Mouse (Mus musculus) heart, postnatal 0 days (tissue): ENCODE measurements around the gene Nr1h2. TPM values are rescaled to one million over a fixed set of nuclear protein-coding genes. Genes with fewer than 3 reads are reported as not detected.

Experiments
- ATAC-seq: fragments of 200-750 bp; cut with Nextera tagmentation; 2 replicates; pipeline ENCODE4 v1.8.0; 2017; ENCODE audit warnings: low read depth, moderate number of reproducible peaks, moderate library complexity; ENCODE audit not compliant: insufficient read depth
- DNase-seq: peaks from one replicate; pipeline ENCODE4 v3.0.0-alpha.2; 2016; ENCODE audit warnings: low spot score
- H3K27ac ChIP-seq: fragments of 300-500 bp; sonication (generic); 2 replicates; pipeline ENCODE4 v1.5.1; 2014; ENCODE audit warnings: low read depth, mild to moderate bottlenecking
- H3K27me3 ChIP-seq: fragments of 300-500 bp; sonication (generic); 2 replicates; pipeline ENCODE4 v1.6.1; 2014; ENCODE audit warnings: low read length, mixed read lengths; ENCODE audit not compliant: control insufficient read depth, insufficient read depth
- H3K36me3 ChIP-seq: fragments of 300-500 bp; sonication (generic); replicated peaks from 2 replicates; pipeline ENCODE4 v1.6.1; 2014; ENCODE audit warnings: low read length, mixed read lengths; ENCODE audit not compliant: control insufficient read depth, insufficient read depth
- H3K4me1 ChIP-seq: fragments of 300-500 bp; sonication (generic); 2 replicates; pipeline ENCODE4 v1.6.1; 2014; ENCODE audit warnings: antibody characterized with exemption; ENCODE audit not compliant: control insufficient read depth, insufficient read depth
- H3K4me2 ChIP-seq: fragments of 300-500 bp; sonication (generic); 2 replicates; pipeline ENCODE4 v1.6.1; 2014; ENCODE audit warnings: low read depth, mild to moderate bottlenecking, low read length, moderate library complexity
- H3K4me3 ChIP-seq: fragments of 300-500 bp; sonication (generic); 2 replicates; pipeline ENCODE4 v1.5.1; 2014; ENCODE audit warnings: low read depth, low read length
- H3K9ac ChIP-seq: fragments of 300-500 bp; sonication (generic); replicated peaks from 2 replicates; pipeline ENCODE4 v1.6.1; 2014; ENCODE audit warnings: low read depth, low read length, mixed read lengths
- H3K9me3 ChIP-seq: fragments of 300-500 bp; sonication (generic); replicated peaks from 2 replicates; pipeline ENCODE4 v1.6.1; 2016; ENCODE audit warnings: low read length; ENCODE audit not compliant: control insufficient read depth
- CTCF ChIP-seq: IDR thresholded peaks from 2 replicates; pipeline ENCODE4 v1.5.1; 2016; ENCODE audit warnings: antibody characterized with exemption, control low read depth, low read depth
- EP300 ChIP-seq: IDR thresholded peaks from 2 replicates; pipeline ENCODE4 v1.6.1; 2016; ENCODE audit warnings: antibody characterized with exemption, low read depth
- WGBS: fragments of 180-500 bp; shearing (Covaris S2); extraction: QIAGEN DNeasy Blood & Tissue Kit; methylation state at CpG from one replicate; pipeline ENCODE4 v1.1.7; 2014; 5-methylcytosine and 5-hydroxymethylcytosine counted together
- polyA plus RNA-seq: library from polyadenylated mRNA; unstranded; fragments of >200 nt; fragmentation: Nextera tagmentation; extraction: Ambion mirVana; gene quantifications from 2 replicates; pipeline ENCODE4 v1.2.1, GENCODE M21; 2015
- total RNA-seq: library from RNA; depleted of rRNA; stranded (reverse); fragments of >200 nt; gene quantifications from 2 replicates; pipeline ENCODE4 v1.2.3, GENCODE M21; 2014; ENCODE audit warnings: low replicate concordance

The Nr1h2 gene
- total and polyA plus RNA-seq, 2 experiments from 2014 or later, result 50.1 to 60.9 TPM

DNA sequence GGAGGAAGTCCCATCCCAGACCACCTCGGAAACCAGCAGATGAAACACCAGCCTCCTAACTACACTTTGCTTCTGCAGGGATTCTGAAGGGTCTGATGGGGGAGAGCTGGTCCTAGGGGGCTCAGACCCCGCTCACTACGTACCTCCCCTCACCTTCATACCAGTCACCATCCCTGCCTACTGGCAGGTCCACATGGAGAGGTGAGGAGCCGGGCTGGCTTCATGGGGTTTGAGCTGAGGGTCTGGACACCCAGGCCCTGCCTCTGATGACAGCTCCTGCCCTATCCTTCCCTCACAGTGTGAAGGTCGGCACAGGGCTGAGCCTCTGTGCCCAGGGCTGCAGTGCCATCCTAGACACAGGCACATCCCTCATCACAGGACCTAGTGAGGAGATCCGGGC lies 31.2 kb upstream of the Nr1h2 start:
- no peak for TF ChIP-seq CTCF
- no peak for TF ChIP-seq EP300
- no peak overlapping the region for H3K27ac ChIP-seq
- H3K36me3 ChIP-seq, result no peaks in the 10 kb centered on the region
- WGBS, result 71% methylated on average over 6 of the region's 6 CpGs
- no peak overlapping the region for H3K9ac ChIP-seq
- H3K4me3 ChIP-seq, result no peak overlapping the region
- no peaks in the 10 kb centered on the region for H3K9me3 ChIP-seq
- peaks cover 50% of the 10 kb centered on the region for H3K27me3 ChIP-seq
- no peak for ATAC-seq
- H3K4me2 ChIP-seq, result no peak overlapping the region
- peaks cover 3% of the 10 kb centered on the region; the same call in 1 of the 2 replicates for H3K4me1 ChIP-seq
- DNase-seq, result no peak

DNA sequence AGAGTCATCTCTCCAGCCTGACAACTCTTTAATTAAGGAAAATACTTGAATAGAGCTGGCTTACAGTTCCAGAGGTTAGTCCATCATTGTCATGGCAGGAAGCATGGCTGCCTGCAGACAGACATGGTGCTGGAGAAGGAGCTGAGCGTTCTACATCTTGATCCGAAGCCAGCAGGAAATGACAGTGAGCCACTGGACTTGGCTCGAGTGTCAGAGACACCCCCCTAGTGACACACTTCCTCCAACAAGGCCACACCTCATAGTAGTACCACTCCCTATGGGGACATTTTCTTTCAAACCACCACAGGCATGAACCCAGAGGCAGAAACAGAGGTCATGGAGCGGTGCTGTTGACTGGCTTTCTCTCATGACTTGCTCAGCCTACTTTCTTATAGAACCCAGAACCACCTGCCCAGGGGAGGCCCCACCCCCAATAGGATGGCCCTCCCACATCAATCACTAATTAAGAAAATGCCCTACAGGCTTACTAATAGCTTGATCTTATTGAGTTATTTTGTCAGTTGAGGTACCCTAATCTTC lies 30.6 kb upstream of the Nr1h2 start:
- H3K27ac ChIP-seq, result no peak overlapping the region
- H3K4me1 ChIP-seq, result peaks cover 3% of the 10 kb centered on the region; the same call in 1 of the 2 replicates
- peaks cover 44% of the 10 kb centered on the region for H3K27me3 ChIP-seq
- no peak overlapping the region for H3K4me2 ChIP-seq
- WGBS, result 51% methylated on average over 4 of the region's 4 CpGs
- H3K9me3 ChIP-seq, result no peaks in the 10 kb centered on the region
- DNase-seq (no peak), ATAC-seq (no peak)
- TF ChIP-seq CTCF, result no peak
- TF ChIP-seq EP300, result no peak
- H3K36me3 ChIP-seq, result no peaks in the 10 kb centered on the region
- no peak overlapping the region for H3K4me3 ChIP-seq
- H3K9ac ChIP-seq, result no peak overlapping the region

DNA sequence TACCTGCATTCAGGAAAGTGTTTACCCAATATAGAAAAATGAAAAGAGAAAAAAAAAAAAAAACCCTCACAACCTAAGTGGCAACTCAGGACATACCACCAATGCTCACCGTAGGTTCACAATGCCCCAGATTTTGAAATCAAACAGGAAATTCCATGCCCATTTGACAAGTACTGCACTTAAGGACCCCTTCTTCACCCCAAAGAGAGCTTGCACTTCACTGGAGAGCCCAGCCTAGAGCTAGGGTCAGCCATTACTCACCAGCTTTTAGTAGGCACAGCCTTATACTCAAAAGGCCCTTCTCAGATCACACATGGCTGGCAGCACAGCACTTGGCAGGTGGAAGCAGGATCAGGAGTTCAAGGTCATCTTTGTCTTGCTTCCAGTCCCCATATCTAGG lies 29.4 kb upstream of the Nr1h2 start:
- TF ChIP-seq EP300, result no peak
- 68% methylated on average over 1 of the region's 1 CpGs for WGBS
- no peak for DNase-seq
- no peaks in the 10 kb centered on the region for H3K36me3 ChIP-seq
- H3K9me3 ChIP-seq, result no peaks in the 10 kb centered on the region; the same call in 1 of the 2 replicates
- H3K27me3 ChIP-seq, result peaks cover 32% of the 10 kb centered on the region
- no peak overlapping the region for H3K4me2 ChIP-seq
- H3K27ac ChIP-seq, result no peak overlapping the region
- 0 out of 2 replicates have a peak, but pooled peaks cover 3% of the 10 kb centered on the region for H3K4me1 ChIP-seq
- H3K4me3 ChIP-seq, result no peak overlapping the region
- no peak for ATAC-seq
- no peak overlapping the region for H3K9ac ChIP-seq

DNA sequence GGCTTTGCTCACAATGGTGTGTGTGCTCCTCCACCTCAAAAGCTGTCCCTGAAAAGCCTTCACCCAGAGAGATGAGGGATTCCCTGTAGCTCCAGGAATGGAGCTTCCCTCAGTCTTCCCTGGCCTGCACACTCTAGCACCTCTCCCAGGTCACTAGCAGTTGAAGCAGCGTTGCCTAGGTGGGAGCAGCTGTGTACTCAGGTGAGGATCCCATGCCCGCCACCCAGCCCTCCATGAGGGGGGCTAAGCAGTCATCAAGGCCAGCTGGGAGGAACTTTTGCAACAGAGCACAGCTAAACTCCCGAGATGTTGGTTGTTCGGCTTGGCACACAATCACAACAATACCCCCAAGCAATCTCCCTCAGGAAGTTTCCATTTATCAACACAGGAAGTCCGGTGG lies 29.0 kb upstream of the Nr1h2 start:
- ATAC-seq, result no peak
- no peak for DNase-seq
- TF ChIP-seq EP300 (no peak), CTCF (no peak)
- H3K4me2 ChIP-seq, result no peak overlapping the region
- H3K4me1 ChIP-seq, result 0 out of 2 replicates have a peak, but pooled peaks cover 3% of the 10 kb centered on the region
- 55% methylated on average over 5 of the region's 5 CpGs for WGBS
- no peaks in the 10 kb centered on the region; the same call in 1 of the 2 replicates for H3K9me3 ChIP-seq
- H3K27ac ChIP-seq, result no peak overlapping the region
- H3K36me3 ChIP-seq, result no peaks in the 10 kb centered on the region
- peaks cover 27% of the 10 kb centered on the region for H3K27me3 ChIP-seq
- no peak overlapping the region for H3K9ac ChIP-seq
- no peak overlapping the region for H3K4me3 ChIP-seq

DNA sequence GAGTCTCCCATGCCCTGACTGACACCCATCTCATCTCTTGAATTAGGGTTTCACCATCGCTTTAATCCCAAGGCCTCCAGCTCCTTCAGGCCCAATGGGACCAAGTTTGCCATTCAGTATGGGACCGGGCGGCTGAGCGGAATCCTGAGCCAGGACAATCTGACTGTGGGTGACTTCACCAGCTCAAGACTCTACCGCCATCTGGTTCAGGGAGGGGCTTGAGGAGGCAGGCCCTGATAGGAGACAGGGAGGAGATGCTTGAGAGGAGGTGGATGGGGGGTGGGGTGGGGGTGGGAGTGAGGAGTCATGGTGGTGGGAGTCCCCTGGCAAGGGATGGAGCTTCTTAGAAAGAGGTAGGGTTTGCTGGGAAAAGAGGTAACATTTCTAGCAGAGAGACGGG lies 27.9 kb upstream of the Nr1h2 start:
- no peak overlapping the region for H3K9ac ChIP-seq
- no peaks in the 10 kb centered on the region for H3K4me1 ChIP-seq
- TF ChIP-seq CTCF, result no peak
- TF ChIP-seq EP300, result no peak
- no peak overlapping the region for H3K4me3 ChIP-seq
- no peak for DNase-seq
- 56% methylated on average over 6 of the region's 6 CpGs for WGBS
- no peak overlapping the region for H3K27ac ChIP-seq
- peaks cover 17% of the 10 kb centered on the region for H3K27me3 ChIP-seq
- no peaks in the 10 kb centered on the region; the same call in 1 of the 2 replicates for H3K9me3 ChIP-seq
- no peaks in the 10 kb centered on the region for H3K36me3 ChIP-seq
- H3K4me2 ChIP-seq, result no peak overlapping the region
- ATAC-seq, result no peak

DNA sequence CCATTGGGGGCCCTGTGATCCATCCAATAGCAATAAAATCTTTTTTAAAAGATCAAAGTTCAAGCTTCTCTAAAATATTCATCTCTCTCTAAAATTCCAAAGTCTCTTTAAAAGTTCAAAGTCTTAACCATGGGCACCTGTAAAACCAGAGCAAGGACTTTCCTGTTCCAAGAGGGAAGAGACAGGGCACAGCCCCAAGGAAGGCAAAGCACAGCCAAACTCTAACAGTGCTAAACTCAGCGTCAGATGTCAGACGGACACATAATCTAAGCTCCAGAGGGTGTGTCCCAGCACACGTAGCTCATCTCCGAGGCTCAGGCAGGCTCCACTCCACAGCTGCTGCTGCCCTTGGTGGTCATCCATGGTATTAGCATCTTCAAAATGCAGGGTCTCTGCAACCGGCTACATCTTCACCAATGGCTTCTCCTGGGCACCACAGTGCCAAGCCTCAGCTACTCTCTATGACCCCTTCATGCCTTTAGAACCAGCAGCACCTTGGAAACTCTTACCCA lies 22.6 kb upstream of the Nr1h2 start:
- DNase-seq (no peak), ATAC-seq (no peak)
- Histone ChIP-seq H3K4me1 (no peaks in the 10 kb centered on the region), H3K4me2 (no peak overlapping the region), H3K9ac (no peak overlapping the region), H3K27ac (no peak overlapping the region), H3K9me3 (no peaks in the 10 kb centered on the region; the same call in 1 of the 2 replicates), H3K36me3 (no peaks in the 10 kb centered on the region), H3K27me3 (0 out of 2 replicates have a peak, but pooled peaks cover 3% of the 10 kb centered on the region), H3K4me3 (no peak overlapping the region)
- 30% methylated on average over 5 of the region's 5 CpGs for WGBS
- TF ChIP-seq CTCF, result no peak
- TF ChIP-seq EP300, result no peak
